Mouse (Mus musculus) liver, postnatal 0 days (tissue): ENCODE results near the gene Sdr9c7.

Experiments
- CTCF ChIP-seq: sonication (generic); IDR thresholded peaks from 2 replicates; pipeline ENCODE4 v1.5.1; 2016; ENCODE audit warnings: antibody characterized with exemption, low read depth
- EP300 ChIP-seq: IDR thresholded peaks from 2 replicates; pipeline ENCODE4 v1.6.1; 2016; ENCODE audit warnings: antibody characterized with exemption, low read depth, mild to moderate bottlenecking

GRCm38 (mm10) chr10:127878262-127879057 lies 19.9 kb upstream of the Sdr9c7 start:
- no peak for TF ChIP-seq EP300
- TF ChIP-seq CTCF, result no peak
